Mouse (Mus musculus) lung, postnatal 10 days (tissue): ENCODE results near the gene A630023A22Rik.
A peak's percentile ranks its signal among the peaks of the same experiment; 100 is the strongest.

Source experiments
- DNase-seq: peaks from one replicate; pipeline ENCODE4 v3.0.0; 2021

A630023A22Rik gene

GRCm38 (mm10) chr14:34102601-34103000 is at the start of gene A630023A22Rik:
TSS of gene A630023A22Rik (minus strand) at chr14:34102754.
- no peak for DNase-seq

- peak; percentile 81 for DNase-seq
Observed at GRCm38 (mm10) chr14:34152342-34152741, 49.8 kb upstream of the A630023A22Rik start, which contains the start of gene Npy4r. TSS of gene Npy4r (minus strand) at chr14:34152489.

- no peak for DNase-seq
Observed at GRCm38 (mm10) chr14:34142915-34143314, 40.4 kb upstream of the A630023A22Rik start.

GRCm38 (mm10) chr14:34142316-34142715 is 39.8 kb upstream of the A630023A22Rik start:
- no peak for DNase-seq

- DNase-seq, result no peak
Observed at GRCm38 (mm10) chr14:34139671-34140664, 37.4 kb upstream of the A630023A22Rik start.

GRCm38 (mm10) chr14:34135391-34135790 is 32.8 kb upstream of the A630023A22Rik start:
- DNase-seq, result no peak

- DNase-seq, result no peak
Observed at GRCm38 (mm10) chr14:34131216-34131615, 28.7 kb upstream of the A630023A22Rik start.

- no peak for DNase-seq
Observed at GRCm38 (mm10) chr14:34121691-34122090, 19.1 kb upstream of the A630023A22Rik start.

GRCm38 (mm10) chr14:34120923-34121351 is 18.4 kb upstream of the A630023A22Rik start:
- DNase-seq, result no peak

GRCm38 (mm10) chr14:34120016-34120910 is 17.7 kb upstream of the A630023A22Rik start:
- no peak for DNase-seq

- DNase-seq, result no peak
Observed at GRCm38 (mm10) chr14:34119046-34119723, 16.6 kb upstream of the A630023A22Rik start.

GRCm38 (mm10) chr14:34114311-34114710 is 11.8 kb upstream of the A630023A22Rik start:
- no peak for DNase-seq

GRCm38 (mm10) chr14:34107594-34107993 is 5.0 kb upstream of the A630023A22Rik start:
- DNase-seq, result no peak

GRCm38 (mm10) chr14:34106389-34107062 is 4.0 kb upstream of the A630023A22Rik start:
- DNase-seq, result peak; percentile 63

GRCm38 (mm10) chr14:34104892-34105291 is 2.3 kb upstream of the A630023A22Rik start:
- DNase-seq, result peak; percentile 88

- no peak for DNase-seq
Observed at GRCm38 (mm10) chr14:34103855-34104254, 1.3 kb upstream of the A630023A22Rik start.

- DNase-seq, result no peak
Observed at GRCm38 (mm10) chr14:34096161-34096560, 6.4 kb downstream of the A630023A22Rik start.

GRCm38 (mm10) chr14:34092856-34093255 is 9.7 kb downstream of the A630023A22Rik start:
- no peak for DNase-seq

GRCm38 (mm10) chr14:34091475-34091874 is 11.1 kb downstream of the A630023A22Rik start:
- DNase-seq, result no peak

GRCm38 (mm10) chr14:34089796-34090195 is 12.8 kb downstream of the A630023A22Rik start:
- DNase-seq, result no peak

GRCm38 (mm10) chr14:34087856-34088398 is 14.6 kb downstream of the A630023A22Rik start:
- DNase-seq, result peak; percentile 33

GRCm38 (mm10) chr14:34086806-34087205 is 15.7 kb downstream of the A630023A22Rik start:
- no peak for DNase-seq
